Mouse (Mus musculus): ENCODE data around the gene Odf3b. TPM values are rescaled to one million over a fixed set of nuclear protein-coding genes. Genes with fewer than 3 reads are reported as not detected.
A peak's percentile ranks its signal among the peaks of the same experiment; 100 is the strongest.

Gene Odf3b
- polyA plus RNA-seq, 1 experiment from 2014 or later, result 1.7 TPM

- peak overlapping the region; percentile 62 for H3K4me2 ChIP-seq (replicated peaks; ENCODE audit: low read depth, low read length)
- no peaks in the 10 kb centered on the region; the same call in 1 of the 2 replicates for H3K4me1 ChIP-seq (replicated peaks; ENCODE audit: control insufficient read depth, insufficient read depth, low read length)
- H3K9me3 ChIP-seq (ENCODE audit: control insufficient read depth, low read length), result no peaks in the 10 kb centered on the region
- H3K9ac ChIP-seq (ENCODE audit: low read depth, low read length), result peak overlapping the region; percentile 35
- H3K27me3 ChIP-seq (ENCODE audit: control insufficient read depth, insufficient read depth, low read length), result peaks cover 32% of the 10 kb centered on the region
- H3K36me3 ChIP-seq (ENCODE audit: control insufficient read depth, insufficient read depth, low read length), result no peaks in the 10 kb centered on the region
- DNase-seq (ENCODE audit: low spot score) (no peak), ATAC-seq (ENCODE audit: low FRiP score) (no peak)
- H3K4me3 ChIP-seq (ENCODE audit: low read depth, low read length), result peak overlapping the region; percentile 32
- no peak overlapping the region for H3K27ac ChIP-seq (ENCODE audit: low read depth, low read length)
- WGBS, result 18% methylated on average over 10 of the region's 10 CpGs
Measured at GRCm38 (mm10) chr15:89379429-89379828, 347 bp upstream of the Odf3b start.

- H3K9ac ChIP-seq (ENCODE audit: low read depth, low read length), result peak overlapping the region; percentile 35
- H3K27ac ChIP-seq (ENCODE audit: low read depth, low read length), result no peak overlapping the region
Measured at GRCm38 (mm10) chr15:89377938-89378828, 899 bp downstream of the Odf3b start.

GRCm38 (mm10) chr15:89377362-89377761 is 1.7 kb downstream of the Odf3b start:
- Histone ChIP-seq H3K4me1 (replicated peaks; ENCODE audit: control insufficient read depth, insufficient read depth, low read length) (peaks cover 4% of the 10 kb centered on the region), H3K9me3 (ENCODE audit: control insufficient read depth, low read length) (no peaks in the 10 kb centered on the region), H3K4me2 (replicated peaks; ENCODE audit: low read depth, low read length) (no peak overlapping the region), H3K9ac (ENCODE audit: low read depth, low read length) (no peak overlapping the region), H3K36me3 (ENCODE audit: control insufficient read depth, insufficient read depth, low read length) (no peaks in the 10 kb centered on the region), H3K4me3 (ENCODE audit: low read depth, low read length) (no peak overlapping the region), H3K27me3 (ENCODE audit: control insufficient read depth, insufficient read depth, low read length) (peaks cover 32% of the 10 kb centered on the region), H3K27ac (ENCODE audit: low read depth, low read length) (no peak overlapping the region)
- DNase-seq (ENCODE audit: low spot score), result peak; percentile 36
- 5% methylated on average over 17 of the region's 18 CpGs for WGBS
- no peak for ATAC-seq (ENCODE audit: low FRiP score)

More at GRCm38 (mm10) chr15:89377938-89378828, 899 bp downstream of the Odf3b start:
- DNase-seq (ENCODE audit: low spot score) (no peak), ATAC-seq (ENCODE audit: low FRiP score) (no peak)
- peak overlapping the region; percentile 62 for H3K4me2 ChIP-seq (replicated peaks; ENCODE audit: low read depth, low read length)
- no peaks in the 10 kb centered on the region for H3K9me3 ChIP-seq (ENCODE audit: control insufficient read depth, low read length)
- peaks cover 32% of the 10 kb centered on the region for H3K27me3 ChIP-seq (ENCODE audit: control insufficient read depth, insufficient read depth, low read length)
- H3K4me1 ChIP-seq (replicated peaks; ENCODE audit: control insufficient read depth, insufficient read depth, low read length), result peaks cover under 1% of the 10 kb centered on the region
- 10% methylated on average over 41 of the region's 46 CpGs for WGBS
- peak overlapping the region; percentile 32 for H3K4me3 ChIP-seq (ENCODE audit: low read depth, low read length)
- H3K36me3 ChIP-seq (ENCODE audit: control insufficient read depth, insufficient read depth, low read length), result no peaks in the 10 kb centered on the region

- Histone ChIP-seq H3K9ac (ENCODE audit: low read depth, low read length) (no peak within 1 kb of the TSS), H3K4me3 (ENCODE audit: low read depth, low read length) (no peak within 1 kb of the TSS), H3K27ac (ENCODE audit: low read depth, low read length) (no peak within 1 kb of the TSS), H3K4me1 (replicated peaks; ENCODE audit: control insufficient read depth, insufficient read depth, low read length) (peaks cover 4% of the 10 kb centered on the region), H3K36me3 (ENCODE audit: control insufficient read depth, insufficient read depth, low read length) (no peaks in the 10 kb centered on the region), H3K27me3 (ENCODE audit: control insufficient read depth, insufficient read depth, low read length) (peaks cover 32% of the 10 kb centered on the region), H3K4me2 (replicated peaks; ENCODE audit: low read depth, low read length) (no peak within 1 kb of the TSS), H3K9me3 (ENCODE audit: control insufficient read depth, low read length) (no peaks in the 10 kb centered on the region)
- DNase-seq (ENCODE audit: low spot score), result no peak
- WGBS, result 18% methylated on average over 16 of the region's 16 CpGs
- ATAC-seq (ENCODE audit: low FRiP score), result no peak
Measured at GRCm38 (mm10) chr15:89376957-89377356, 2.1 kb downstream of the Odf3b start, which contains the start of gene Tymp. Gene Tymp, minus strand, starts transcription at chr15:89377039.

GRCm38 (mm10) chr15:89376040-89376439 is 3.0 kb downstream of the Odf3b start:
- Histone ChIP-seq H3K27me3 (ENCODE audit: control insufficient read depth, insufficient read depth, low read length) (peaks cover 32% of the 10 kb centered on the region), H3K36me3 (ENCODE audit: control insufficient read depth, insufficient read depth, low read length) (peaks cover 5% of the 10 kb centered on the region; the same call in 1 of the 2 replicates), H3K4me2 (replicated peaks; ENCODE audit: low read depth, low read length) (no peak overlapping the region), H3K4me1 (replicated peaks; ENCODE audit: control insufficient read depth, insufficient read depth, low read length) (peaks cover 4% of the 10 kb centered on the region), H3K9me3 (ENCODE audit: control insufficient read depth, low read length) (no peaks in the 10 kb centered on the region), H3K4me3 (ENCODE audit: low read depth, low read length) (no peak overlapping the region), H3K9ac (ENCODE audit: low read depth, low read length) (no peak overlapping the region), H3K27ac (ENCODE audit: low read depth, low read length) (no peak overlapping the region)
- DNase-seq (ENCODE audit: low spot score) (no peak), ATAC-seq (ENCODE audit: low FRiP score) (no peak)
- 87% methylated on average over 7 of the region's 7 CpGs for WGBS

- 89% methylated on average over 17 of the region's 17 CpGs for WGBS
Measured at GRCm38 (mm10) chr15:89374801-89375534, 4.1 kb downstream of the Odf3b start.

GRCm38 (mm10) chr15:89374340-89374739 is 4.7 kb downstream of the Odf3b start:
- 0 out of 2 replicates have a peak overlapping the region, but pooled peaks have one; percentile 89 for H3K27ac ChIP-seq (ENCODE audit: low read depth, low read length)
- no peaks in the 10 kb centered on the region for H3K9me3 ChIP-seq (ENCODE audit: control insufficient read depth, low read length)
- no peak for DNase-seq (ENCODE audit: low spot score)
- peak overlapping the region; percentile 65 for H3K4me3 ChIP-seq (ENCODE audit: low read depth, low read length)
- H3K27me3 ChIP-seq (ENCODE audit: control insufficient read depth, insufficient read depth, low read length), result peaks cover 29% of the 10 kb centered on the region
- H3K9ac ChIP-seq (ENCODE audit: low read depth, low read length), result peak overlapping the region; percentile 88
- H3K36me3 ChIP-seq (ENCODE audit: control insufficient read depth, insufficient read depth, low read length), result peaks cover 8% of the 10 kb centered on the region; the same call in 1 of the 2 replicates
- H3K4me1 ChIP-seq (replicated peaks; ENCODE audit: control insufficient read depth, insufficient read depth, low read length), result peaks cover 4% of the 10 kb centered on the region
- ATAC-seq (ENCODE audit: low FRiP score), result no peak
- peak overlapping the region; percentile 88 for H3K4me2 ChIP-seq (replicated peaks; ENCODE audit: low read depth, low read length)
- 61% methylated on average over 9 of the region's 9 CpGs for WGBS

More at GRCm38 (mm10) chr15:89374801-89375534, 4.1 kb downstream of the Odf3b start:
- H3K9me3 ChIP-seq (ENCODE audit: control insufficient read depth, low read length), result no peaks in the 10 kb centered on the region
- peaks cover 7% of the 10 kb centered on the region; the same call in 1 of the 2 replicates for H3K36me3 ChIP-seq (ENCODE audit: control insufficient read depth, insufficient read depth, low read length)
- no peak overlapping the region for H3K4me3 ChIP-seq (ENCODE audit: low read depth, low read length)
- no peak for DNase-seq (ENCODE audit: low spot score)
- no peak for ATAC-seq (ENCODE audit: low FRiP score)
- peaks cover 4% of the 10 kb centered on the region for H3K4me1 ChIP-seq (replicated peaks; ENCODE audit: control insufficient read depth, insufficient read depth, low read length)
- no peak overlapping the region for H3K27ac ChIP-seq (ENCODE audit: low read depth, low read length)
- no peak overlapping the region; the same call in 1 of the 2 replicates for H3K9ac ChIP-seq (ENCODE audit: low read depth, low read length)
- H3K4me2 ChIP-seq (replicated peaks; ENCODE audit: low read depth, low read length), result no peak overlapping the region
- peaks cover 32% of the 10 kb centered on the region for H3K27me3 ChIP-seq (ENCODE audit: control insufficient read depth, insufficient read depth, low read length)

- ATAC-seq (ENCODE audit: low FRiP score) (peak; percentile 82), DNase-seq (ENCODE audit: low spot score) (peak; percentile 98)
- H3K27ac ChIP-seq (ENCODE audit: low read depth, low read length), result peak within 1 kb of the TSS; percentile 89
- peak within 1 kb of the TSS; percentile 65 for H3K4me3 ChIP-seq (ENCODE audit: low read depth, low read length)
- peaks cover 8% of the 10 kb centered on the region; the same call in 1 of the 2 replicates for H3K36me3 ChIP-seq (ENCODE audit: control insufficient read depth, insufficient read depth, low read length)
- H3K4me1 ChIP-seq (replicated peaks; ENCODE audit: control insufficient read depth, insufficient read depth, low read length), result peaks cover 4% of the 10 kb centered on the region; the same call in 1 of the 2 replicates
- no peaks in the 10 kb centered on the region for H3K9me3 ChIP-seq (ENCODE audit: control insufficient read depth, low read length)
- H3K27me3 ChIP-seq (ENCODE audit: control insufficient read depth, insufficient read depth, low read length), result peaks cover 23% of the 10 kb centered on the region
- under 1% methylated on average over 42 of the region's 42 CpGs for WGBS
- H3K9ac ChIP-seq (ENCODE audit: low read depth, low read length), result peak within 1 kb of the TSS; percentile 88
- peak within 1 kb of the TSS; percentile 88 for H3K4me2 ChIP-seq (replicated peaks; ENCODE audit: low read depth, low read length)
Measured at GRCm38 (mm10) chr15:89373762-89374248, 5.3 kb downstream of the Odf3b start, which contains the start of gene Sco2. Gene Sco2, minus strand, starts transcription at chr15:89373846.

Measured in hindbrain, embryonic 11.5 days (tissue).